Mouse (Mus musculus) kidney, postnatal 0 days (tissue): ENCODE data around the gene Slc1a2. TPM values are rescaled to one million over a fixed set of nuclear protein-coding genes. Genes with fewer than 3 reads are reported as not detected.

Source experiments
- ATAC-seq: fragments of 200-750 bp; cut with Nextera tagmentation; replicated peaks from 2 replicates; pipeline ENCODE4 v1.8.0; 2017; ENCODE audit warnings: low read depth, moderate number of reproducible peaks, moderate TSS enrichment, moderate library complexity; ENCODE audit not compliant: low FRiP score
- DNase-seq: peaks from one replicate; pipeline ENCODE4 v3.0.0-alpha.2; 2016; ENCODE audit warnings: low spot score
- H3K27ac ChIP-seq: fragments of 300-500 bp; sonication (generic); 2 replicates; pipeline ENCODE4 v1.5.1; 2014; ENCODE audit warnings: mild to moderate bottlenecking
- H3K27me3 ChIP-seq: fragments of 300-500 bp; sonication (generic); 2 replicates; pipeline ENCODE4 v1.6.1; 2014; ENCODE audit warnings: low read length, mixed read lengths; ENCODE audit not compliant: insufficient read depth
- H3K36me3 ChIP-seq: fragments of 300-500 bp; sonication (generic); 2 replicates; pipeline ENCODE4 v1.6.1; 2014; ENCODE audit warnings: low read length, mixed read lengths; ENCODE audit not compliant: insufficient read depth
- H3K4me1 ChIP-seq: fragments of 300-500 bp; sonication (generic); replicated peaks from 2 replicates; pipeline ENCODE4 v1.6.1; 2014; ENCODE audit warnings: antibody characterized with exemption, low read length, mixed read lengths; ENCODE audit not compliant: insufficient read depth
- H3K4me2 ChIP-seq: fragments of 300-500 bp; sonication (generic); 2 replicates; pipeline ENCODE4 v1.6.1; 2014; ENCODE audit warnings: mild to moderate bottlenecking, low read length, moderate library complexity, mixed read lengths
- H3K4me3 ChIP-seq: fragments of 300-500 bp; sonication (generic); replicated peaks from 2 replicates; pipeline ENCODE4 v1.5.1; 2014; ENCODE audit warnings: low read depth, low read length
- H3K9ac ChIP-seq: fragments of 300-500 bp; sonication (generic); 2 replicates; pipeline ENCODE4 v1.6.1; 2014; ENCODE audit warnings: low read depth, low read length
- H3K9me3 ChIP-seq: fragments of 300-500 bp; sonication (generic); replicated peaks from 2 replicates; pipeline ENCODE4 v1.6.1; 2016; ENCODE audit warnings: low read length, inconsistent platforms, mixed read lengths
- CTCF ChIP-seq: IDR thresholded peaks from 2 replicates; pipeline ENCODE4 v1.5.1; 2016; ENCODE audit warnings: antibody characterized with exemption, low read depth, mild to moderate bottlenecking, moderate library complexity
- WGBS: fragments of 180-500 bp; shearing (Covaris S2); extraction: QIAGEN DNeasy Blood & Tissue Kit; methylation state at CpG from one replicate; pipeline ENCODE4 v1.1.7; 2014; 5-methylcytosine and 5-hydroxymethylcytosine counted together
- polyA plus RNA-seq: library from polyadenylated mRNA; unstranded; fragments of >200 nt; fragmentation: Nextera tagmentation; extraction: Ambion mirVana; gene quantifications from 2 replicates; pipeline ENCODE4 v1.2.1, GENCODE M21; 2015

Gene Slc1a2
- polyA plus RNA-seq, 1 experiment from 2014 or later, result 0.13 TPM

DNA sequence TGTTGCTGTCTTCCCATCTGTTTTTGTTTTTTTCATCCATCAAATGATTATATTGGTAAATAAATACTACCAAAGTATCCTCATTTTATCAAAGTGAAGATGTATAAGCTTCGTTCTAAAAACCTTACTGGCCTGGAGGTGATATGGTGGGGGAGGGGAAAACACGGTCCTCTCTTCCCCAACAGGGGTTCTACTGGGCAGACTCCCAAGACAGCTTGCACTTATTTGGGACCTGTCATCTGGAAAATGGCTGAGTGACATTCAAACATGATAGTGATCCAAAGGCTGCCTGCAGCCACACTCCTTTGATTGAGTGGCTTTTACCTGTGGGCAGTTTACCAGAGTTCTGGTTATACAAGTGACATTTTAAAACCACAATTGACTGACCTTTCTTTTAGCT lies 76.6 kb downstream of the Slc1a2 start:
- Histone ChIP-seq H3K4me2 (no peak overlapping the region), H3K4me3 (no peak overlapping the region), H3K27me3 (no peaks in the 10 kb centered on the region), H3K9ac (no peak overlapping the region), H3K36me3 (no peaks in the 10 kb centered on the region), H3K9me3 (no peaks in the 10 kb centered on the region), H3K27ac (no peak overlapping the region), H3K4me1 (no peaks in the 10 kb centered on the region)
- TF ChIP-seq CTCF, result no peak
- no peak for ATAC-seq
- no peak for DNase-seq
- 69% methylated on average over 2 of the region's 2 CpGs for WGBS

DNA sequence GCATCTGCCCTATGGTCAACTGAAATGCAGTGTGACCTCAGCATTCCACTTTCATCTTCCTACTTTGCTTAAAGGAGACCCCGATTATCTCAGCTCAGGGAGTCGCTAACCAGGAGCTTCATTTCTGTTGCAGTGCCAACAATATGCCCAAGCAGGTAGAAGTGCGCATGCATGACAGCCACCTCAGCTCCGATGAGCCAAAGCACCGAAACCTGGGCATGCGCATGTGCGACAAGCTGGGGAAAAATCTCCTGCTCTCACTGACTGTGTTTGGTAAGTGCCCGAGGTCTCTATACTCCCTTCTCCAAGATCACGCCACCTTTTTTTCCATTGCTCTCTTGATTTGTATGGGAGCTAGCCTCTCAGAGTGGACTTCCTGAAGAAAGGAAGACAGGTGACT lies 77.4 kb downstream of the Slc1a2 start:
- Histone ChIP-seq H3K4me2 (no peak overlapping the region), H3K36me3 (no peaks in the 10 kb centered on the region), H3K9me3 (no peaks in the 10 kb centered on the region), H3K27ac (no peak overlapping the region), H3K27me3 (no peaks in the 10 kb centered on the region), H3K4me3 (no peak overlapping the region), H3K4me1 (no peaks in the 10 kb centered on the region), H3K9ac (no peak overlapping the region)
- no peak for ATAC-seq
- TF ChIP-seq CTCF, result no peak
- 92% methylated on average over 9 of the region's 9 CpGs for WGBS
- DNase-seq, result no peak

DNA sequence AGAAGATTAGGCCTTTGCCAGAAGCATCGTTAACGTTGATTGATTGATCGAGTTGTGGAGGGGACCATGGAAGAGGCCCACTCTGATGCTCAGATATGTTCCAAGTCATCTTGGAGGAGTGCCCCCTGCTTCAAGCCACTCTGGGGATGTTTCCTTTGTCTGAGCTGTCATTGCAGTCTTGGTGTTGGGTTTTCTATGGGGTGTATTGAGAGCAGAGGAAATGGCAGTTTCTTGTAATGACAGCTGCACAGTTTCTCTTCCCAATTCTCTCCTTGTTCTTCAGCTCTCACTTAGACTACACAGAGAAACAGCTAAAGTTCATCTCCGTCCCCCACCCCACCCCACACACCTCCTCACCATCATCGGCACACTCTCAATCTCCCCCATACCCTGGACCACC lies 78.0 kb downstream of the Slc1a2 start:
- 90% methylated on average over 5 of the region's 5 CpGs for WGBS
- ATAC-seq, result no peak
- Histone ChIP-seq H3K36me3 (no peaks in the 10 kb centered on the region), H3K27ac (no peak overlapping the region), H3K4me1 (no peaks in the 10 kb centered on the region), H3K4me3 (no peak overlapping the region), H3K9ac (no peak overlapping the region), H3K4me2 (no peak overlapping the region), H3K27me3 (no peaks in the 10 kb centered on the region), H3K9me3 (no peaks in the 10 kb centered on the region)
- no peak for DNase-seq
- TF ChIP-seq CTCF, result no peak

DNA sequence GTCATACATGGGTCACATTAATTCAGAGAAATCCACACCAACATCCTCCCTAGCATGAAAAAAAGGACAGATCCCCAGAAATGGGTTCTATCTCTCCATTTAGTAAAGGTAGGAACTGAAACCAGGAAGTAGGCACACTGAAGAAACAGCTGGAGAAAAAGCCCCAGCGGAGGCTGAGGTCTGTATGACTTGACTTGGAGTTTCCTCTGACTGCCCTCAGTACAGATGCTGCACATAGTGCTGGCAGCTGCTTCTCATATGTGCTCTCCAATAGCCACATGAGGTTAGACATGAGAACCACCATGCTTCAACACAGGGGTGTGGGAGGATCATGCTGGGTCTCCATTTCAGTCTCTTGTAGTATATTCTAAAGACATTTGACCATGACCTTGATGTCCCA lies 80.4 kb downstream of the Slc1a2 start:
- WGBS, result 88% methylated on average over 1 of the region's 1 CpGs

DNA sequence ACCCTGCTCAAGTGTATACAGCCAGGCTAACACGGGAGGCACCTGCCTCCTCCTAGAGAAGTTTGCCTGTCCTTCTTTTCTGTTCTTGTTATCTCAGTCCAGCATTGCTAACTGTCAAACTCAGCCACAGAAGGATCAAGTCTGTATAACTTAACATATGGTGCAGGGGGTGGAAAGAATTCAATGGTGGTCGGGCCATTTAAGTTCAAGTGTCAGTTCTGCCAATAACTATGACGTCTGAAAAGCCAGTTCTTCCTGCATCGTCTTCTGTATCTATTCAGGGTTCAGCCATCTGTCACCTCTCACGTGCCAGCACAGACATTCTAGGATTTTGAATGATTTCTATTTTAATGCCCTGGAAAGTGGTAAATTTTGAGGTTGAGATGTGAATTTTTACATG lies 84.2 kb downstream of the Slc1a2 start:
- DNase-seq (no peak), ATAC-seq (no peak)
- Histone ChIP-seq H3K4me1 (0 out of 2 replicates have a peak, but pooled peaks cover 3% of the 10 kb centered on the region), H3K27me3 (no peaks in the 10 kb centered on the region), H3K36me3 (no peaks in the 10 kb centered on the region), H3K4me3 (no peak overlapping the region), H3K9me3 (no peaks in the 10 kb centered on the region), H3K27ac (no peak overlapping the region), H3K9ac (no peak overlapping the region), H3K4me2 (no peak overlapping the region)
- WGBS, result 72% methylated on average over 5 of the region's 5 CpGs
- no peak for TF ChIP-seq CTCF

More for the DNA sequence above, 80.4 kb downstream of the Slc1a2 start:
- H3K4me3 ChIP-seq, result no peak overlapping the region
- H3K36me3 ChIP-seq, result no peaks in the 10 kb centered on the region
- no peak for ATAC-seq
- TF ChIP-seq CTCF, result no peak
- H3K27me3 ChIP-seq, result no peaks in the 10 kb centered on the region
- no peak overlapping the region for H3K27ac ChIP-seq
- H3K4me1 ChIP-seq, result no peaks in the 10 kb centered on the region
- H3K9ac ChIP-seq, result no peak overlapping the region
- no peak overlapping the region for H3K4me2 ChIP-seq
- DNase-seq, result no peak
- H3K9me3 ChIP-seq, result no peaks in the 10 kb centered on the region

DNA sequence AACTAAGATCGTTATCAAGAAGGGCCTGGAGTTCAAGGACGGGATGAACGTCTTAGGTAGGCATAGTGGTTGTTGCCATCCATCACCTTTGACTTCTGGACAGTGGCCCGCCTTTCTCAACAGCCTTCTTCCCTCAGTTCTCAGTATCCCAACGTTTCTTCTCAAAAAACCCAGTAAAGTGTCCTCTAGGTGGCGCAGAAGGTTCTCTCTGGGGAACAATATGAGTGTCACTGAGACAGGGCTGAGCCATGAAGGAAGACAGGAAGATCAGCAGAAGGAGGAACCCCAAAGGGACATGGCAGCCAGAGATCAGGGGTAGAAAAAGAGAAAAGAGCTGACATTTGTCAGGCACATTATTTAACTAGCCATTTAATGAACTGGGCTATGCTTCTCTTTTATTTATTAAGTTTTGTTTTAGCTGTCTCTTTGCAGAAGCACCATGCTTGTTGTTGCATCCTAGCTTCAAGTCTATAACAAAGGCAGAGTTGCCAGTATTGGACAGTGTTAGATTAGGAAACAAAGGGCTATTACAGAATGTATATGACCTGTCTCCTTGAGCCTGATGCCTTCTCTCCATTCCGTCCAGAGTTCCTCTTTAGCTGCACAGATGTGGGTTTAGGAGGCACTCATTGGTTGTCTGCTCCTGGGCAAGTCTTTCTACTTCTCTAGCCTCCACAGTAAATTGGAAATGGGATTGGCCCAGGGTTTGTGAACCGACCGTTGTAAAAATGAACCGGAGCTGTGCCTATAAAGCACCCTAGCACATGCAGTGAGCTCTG lies 85.6 kb downstream of the Slc1a2 start:
- Histone ChIP-seq H3K9ac (no peak overlapping the region), H3K27ac (no peak overlapping the region), H3K4me2 (no peak overlapping the region), H3K27me3 (no peaks in the 10 kb centered on the region), H3K9me3 (no peaks in the 10 kb centered on the region), H3K4me1 (0 out of 2 replicates have a peak, but pooled peaks cover 3% of the 10 kb centered on the region), H3K4me3 (no peak overlapping the region), H3K36me3 (no peaks in the 10 kb centered on the region)
- 53% methylated on average over 10 of the region's 10 CpGs for WGBS
- DNase-seq, result peak; percentile 75
- ATAC-seq, result no peak
- peak; percentile 83 for TF ChIP-seq CTCF
